ENCODE assay signal across 19 mouse cellular contexts in the genomic region with DNA sequence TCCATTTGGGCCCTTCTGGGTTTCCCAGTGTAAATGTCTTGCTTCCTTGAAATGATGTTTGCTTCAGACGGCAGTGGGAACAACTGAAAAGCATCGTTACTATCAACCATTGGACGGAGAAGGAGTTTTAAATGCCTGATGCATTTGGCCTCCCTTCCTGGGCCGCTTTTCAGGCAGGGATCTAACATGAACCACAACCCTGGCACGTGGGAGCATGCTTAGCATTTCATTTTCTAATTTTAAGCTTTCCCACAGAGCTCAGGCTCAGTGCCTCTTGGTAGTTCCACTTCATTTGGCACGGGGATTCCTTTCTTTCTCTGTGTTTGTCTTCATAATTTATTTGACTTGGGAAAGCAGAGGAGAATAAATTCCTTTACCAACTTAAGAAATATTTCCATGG.
DNase-seq lines count a peak whose midpoint lies in the region; TF ChIP-seq lines count a peak whose summit lies in the region.
"Had no signal": no experiment of that assay in that cellular context is flagged by ENCODE, and none has a peak within 500 bp of the region (broad histone marks: within the 10 kb centered on the region; RNA-seq: fewer than 3 reads in every experiment).

No protein-coding gene starts in this region.

- TF ChIP-seq CTCF in gastrocnemius, adult 2 months (IDR thresholded peaks at IDR 0.05), result no peak

- DNase-seq in gastrocnemius, adult 2 months, result peak; percentile 12
- no peak for DNase-seq in gastrocnemius, adult 8-10 months (ENCODE audit: low spot score in 2 of 2)
- DNase-seq in Muller cell, postnatal 12 days (ENCODE audit: inconsistent ontology term), result peak; percentile 63
- peak; percentile 37 for DNase-seq in brain, embryonic 18.5 days (ENCODE audit: low read depth, low spot score)
- DNase-seq in right cerebral cortex, adult 2 months (ENCODE audit: low spot score in 2 of 2), result peak; percentile 7 to 10
- no peak for DNase-seq in c-Kit-positive CD71-positive TER-119-positive erythroid progenitor cells, embryonic 14.5 days (ENCODE audit: low spot score)
- DNase-seq in urinary bladder, adult 2 months (ENCODE audit: low spot score), result no peak
- DNase-seq: adrenal gland, postnatal 25 days; cerebellum, adult 11-12 months; kidney, adult 18-20 months; lung, postnatal 10 days; spleen, adult 18-20 months had no signal

- H3K4me3 ChIP-seq in gastrocnemius, adult 2 months, result no peak overlapping the region
- H3K4me3 ChIP-seq: heart, embryonic 15.5 days; hindbrain, embryonic 13.5 days; layer of hippocampus, adult 2 months; midbrain, embryonic 10.5 days; myocyte had no signal

- H3K27ac ChIP-seq in gastrocnemius, adult 2 months, result no peak overlapping the region
- H3K27ac ChIP-seq: heart, embryonic 15.5 days; hindbrain, embryonic 13.5 days; layer of hippocampus, adult 2 months; liver, embryonic 14.5 days; midbrain, embryonic 10.5 days; stomach, postnatal 0 days had no signal

- intact Hi-C loops in gastrocnemius, adult 2 months (cut with DNase I), result no loop called here

Comparison
In these comparisons a context has a peak if more than half of its experiments do, and no peak if none do; other contexts are left out.
1. DNase-seq: peak in gastrocnemius, adult 2 months (single experiment), Muller cell, postnatal 12 days (single experiment), brain, embryonic 18.5 days (single experiment) and right cerebral cortex, adult 2 months (2 of 2); none in gastrocnemius, adult 8-10 months (0 of 2), c-Kit-positive CD71-positive TER-119-positive erythroid progenitor cells, embryonic 14.5 days (single experiment) and urinary bladder, adult 2 months (single experiment).